Comparison of ENCODE assay signal across 21 mouse cellular contexts in genomic region chr10:59489411-59489810, GRCm38 (mm10). TPM values are rescaled to one million over a fixed set of nuclear protein-coding genes. Genes with fewer than 3 reads are reported as not detected.
A peak's percentile ranks its signal among the peaks of the same experiment; 100 is the strongest.
DNase-seq lines count a peak whose midpoint lies in the region; ATAC-seq lines count a peak whose summit lies in the region.
"Had no signal": no experiment of that assay in that cellular context is flagged by ENCODE, and none has a peak within 500 bp of the region (broad histone marks: within the 10 kb centered on the region; RNA-seq: fewer than 3 reads in every experiment).

No protein-coding gene starts in this region.

- H3K4me2 ChIP-seq in heart, embryonic 11.5 days, result no peak overlapping the region
- H3K4me2 ChIP-seq: embryonic facial prominence, embryonic 15.5 days; hindbrain, embryonic 15.5 days had no signal

- H3K27ac ChIP-seq in heart, embryonic 11.5 days (ENCODE audit: low read depth, low read length), result no peak overlapping the region
- H3K27ac ChIP-seq: embryonic facial prominence, embryonic 15.5 days; forebrain, embryonic 10.5 days; heart, embryonic 10.5 days; hindbrain, embryonic 15.5 days had no signal

- H3K27me3 ChIP-seq in heart, embryonic 11.5 days (ENCODE audit: control insufficient read depth, insufficient read depth, low read length), result no peaks in the 10 kb centered on the region
- H3K27me3 ChIP-seq: embryonic facial prominence, embryonic 15.5 days; hindbrain, embryonic 15.5 days had no signal

- 96% methylated on average over 1 of the region's 1 CpGs for WGBS in heart, embryonic 11.5 days (ENCODE audit: insufficient replicate concordance)

- no peak overlapping the region for H3K4me3 ChIP-seq in heart, embryonic 11.5 days (ENCODE audit: low read depth, low read length)
- H3K4me3 ChIP-seq: embryonic facial prominence, embryonic 15.5 days; erythroblast, embryonic 14.5 days; forebrain, embryonic 10.5 days; heart, embryonic 10.5 days; hindbrain, embryonic 15.5 days had no signal

- H3K9me3 ChIP-seq in heart, embryonic 11.5 days (replicated peaks; ENCODE audit: control insufficient read depth, low read length), result peaks cover 10% of the 10 kb centered on the region
- H3K9me3 ChIP-seq: embryonic facial prominence, embryonic 15.5 days; hindbrain, embryonic 15.5 days had no signal

- peak; percentile 56 for DNase-seq in gastrocnemius, adult 18-20 months (ENCODE audit: low spot score)
- no peak for DNase-seq in gastrocnemius, postnatal 10 days
- DNase-seq in heart, adult 9 months (ENCODE audit: low spot score in 2 of 2), result peak; percentile 27 to 45
- peak; percentile 22 for DNase-seq in 416B (ENCODE audit: low read depth)
- peak; percentile 65 for DNase-seq in skeletal muscle tissue, adult 2 months (ENCODE audit: low read depth, low spot score)
- no peak for DNase-seq in right cerebral cortex, postnatal 36 days (ENCODE audit: low spot score in 2 of 2)
- DNase-seq: adrenal gland, postnatal 10 days; cerebellum, adult 11 months; cerebellum, adult 8-10 months; cerebellum, postnatal 14 days; embryo, embryonic 11 days had no signal

- H3K36me3 ChIP-seq in heart, embryonic 11.5 days (ENCODE audit: control insufficient read depth, insufficient read depth, low read length), result no peaks in the 10 kb centered on the region; the same call in 1 of the 2 replicates
- H3K36me3 ChIP-seq: hindbrain, embryonic 15.5 days had no signal

- ATAC-seq in heart, embryonic 11.5 days (replicated peaks; ENCODE audit: insufficient number of reproducible peaks, low FRiP score, low TSS enrichment), result no peak
- ATAC-seq: forebrain, embryonic 14.5 days; intestine, postnatal 0 days had no signal

- no peaks in the 10 kb centered on the region for H3K4me1 ChIP-seq in heart, embryonic 11.5 days (ENCODE audit: control insufficient read depth, insufficient read depth, low read length)
- H3K4me1 ChIP-seq: embryonic facial prominence, embryonic 15.5 days; forebrain, embryonic 10.5 days had no signal

- H3K9ac ChIP-seq in heart, embryonic 11.5 days (ENCODE audit: low read depth, low read length), result no peak overlapping the region
- H3K9ac ChIP-seq: embryonic facial prominence, embryonic 15.5 days; hindbrain, embryonic 15.5 days had no signal

RNA-seq across cellular contexts. Expression of gene Oit3, which starts 47.8 kb away (rescaled TPM):
- not detected for total RNA-seq in gastrocnemius, adult 18-20 months (2021)
- under 1 TPM; 0.54 to 0.89 TPM for total RNA-seq in gastrocnemius, postnatal 10 days (2021)
- polyA plus RNA-seq in heart, embryonic 11.5 days (2014; fragmentation: Nextera tagmentation; extraction: Ambion mirVana), result 5.1 and 5.5 TPM in 2 replicates
- total RNA-seq: heart, postnatal 25 days; MEL had no signal
- polyA plus RNA-seq: forebrain, embryonic 14.5 days had no signal

Comparison
In these comparisons a context has a peak if more than half of its experiments do, and no peak if none do; other contexts are left out.
1. DNase-seq: peak in gastrocnemius, adult 18-20 months (single experiment), heart, adult 9 months (2 of 2), 416B (single experiment) and skeletal muscle tissue, adult 2 months (single experiment); none in gastrocnemius, postnatal 10 days (single experiment) and right cerebral cortex, postnatal 36 days (0 of 2).